Mouse (Mus musculus) layer of hippocampus, adult 9-11 months (tissue): Measurements from ENCODE around the gene Gm42906.
A peak's percentile ranks its signal among the peaks of the same experiment; 100 is the strongest.

Source experiments
- DNase-seq: peaks from one replicate; pipeline ENCODE4 v3.0.0; 2022

Gm42906 gene

DNA sequence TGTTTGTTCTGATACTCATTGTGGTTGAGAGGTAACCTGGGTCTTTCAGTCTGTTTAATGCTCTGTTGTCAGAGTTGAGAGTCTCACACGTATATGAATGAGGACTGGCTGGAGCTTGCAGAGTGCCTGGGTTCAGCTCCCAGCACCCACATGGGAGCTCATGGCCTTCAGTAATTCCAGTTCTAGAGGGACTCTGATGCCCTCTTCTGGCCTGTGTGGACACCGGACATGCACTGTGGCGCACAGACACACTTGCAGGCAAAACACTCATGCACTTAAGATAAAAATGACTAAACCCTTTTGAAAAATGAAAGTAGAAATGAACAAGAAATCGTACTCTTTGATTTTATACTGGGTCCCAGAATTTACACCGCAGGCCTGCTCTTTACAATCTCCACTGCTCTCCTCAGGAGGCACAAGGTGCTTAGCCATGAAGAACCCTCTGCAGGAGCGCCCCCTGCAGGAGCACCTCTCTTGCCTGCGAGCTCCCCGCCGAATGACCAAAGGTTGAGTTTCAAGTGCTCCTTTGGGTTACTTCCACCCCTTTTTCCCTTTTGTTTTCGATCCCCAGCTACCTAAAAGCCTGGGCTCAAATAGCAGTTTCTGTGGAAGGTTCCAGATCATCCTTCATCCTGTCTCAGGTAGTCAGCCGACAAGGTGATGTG lies 372.4 kb downstream of the Gm42906 start:
- no peak for DNase-seq

DNA sequence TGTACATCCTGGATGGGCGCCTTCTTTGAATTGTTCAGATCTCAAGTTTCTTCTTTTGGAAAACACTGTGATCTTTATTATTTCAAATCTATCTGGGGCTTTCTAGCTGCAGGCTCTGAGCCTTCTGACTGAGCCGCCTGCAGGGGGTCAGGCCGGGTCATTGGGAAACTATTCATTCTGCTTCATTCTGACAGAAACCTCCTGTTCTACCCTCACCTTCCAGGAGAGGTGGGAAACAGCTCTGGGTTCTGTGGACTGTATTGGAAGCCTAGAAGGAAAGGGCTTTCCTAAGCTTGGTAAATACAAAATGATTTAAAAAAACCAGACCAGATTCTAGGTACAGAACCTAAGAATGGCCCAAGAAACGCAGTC lies 373.2 kb downstream of the Gm42906 start:
- DNase-seq = no peak

DNA sequence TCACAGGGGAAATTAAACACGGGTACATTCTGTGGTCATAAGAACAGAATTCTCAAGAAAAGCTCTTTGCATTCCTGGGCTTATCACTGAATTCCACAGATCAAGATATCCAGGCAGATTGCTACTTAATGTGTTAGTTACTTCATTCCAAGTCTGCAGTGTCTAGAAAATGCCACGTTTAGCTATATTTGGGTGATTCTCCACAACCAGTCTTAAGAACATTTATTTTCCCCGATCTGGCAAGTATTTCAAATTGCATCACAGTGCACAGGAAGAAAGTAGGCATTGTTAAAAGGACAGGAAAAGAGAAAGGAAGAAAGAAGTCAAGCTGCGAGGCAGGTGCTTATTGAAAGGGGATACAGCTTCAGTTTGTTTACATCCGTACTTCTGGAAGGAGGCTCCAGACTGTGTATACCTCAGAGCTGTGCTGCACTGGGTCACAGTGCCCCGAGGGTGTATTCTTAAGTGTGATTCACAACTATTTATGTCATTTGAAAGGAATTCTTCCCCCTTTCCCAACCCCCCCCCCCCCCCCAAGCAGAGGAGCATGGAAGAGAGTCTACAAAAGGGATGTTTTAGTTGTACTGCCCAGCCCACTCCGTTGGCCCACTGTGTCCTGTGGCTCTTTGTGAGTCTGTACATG lies 373.7 kb downstream of the Gm42906 start:
- peak; percentile 25 for DNase-seq

DNA sequence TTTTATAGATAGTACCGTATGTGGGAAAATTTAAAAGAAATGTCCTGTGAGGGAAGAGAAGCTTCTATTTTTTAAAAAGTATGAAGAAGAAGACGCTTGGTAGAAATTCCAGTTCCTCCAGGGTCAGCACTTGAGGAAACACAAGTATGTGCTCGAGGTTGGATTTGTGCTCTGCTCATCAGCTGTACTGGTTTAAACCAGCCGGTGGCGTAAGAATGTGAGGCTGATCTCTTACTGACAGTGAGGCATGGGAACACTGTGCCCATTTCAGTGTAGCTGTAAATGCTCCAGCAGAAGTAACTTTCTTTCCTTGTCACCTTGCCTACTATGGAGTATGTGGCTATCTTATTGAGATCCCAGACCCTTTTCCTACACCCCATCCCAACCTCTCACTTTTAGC lies 374.8 kb downstream of the Gm42906 start:
- DNase-seq = no peak

DNA sequence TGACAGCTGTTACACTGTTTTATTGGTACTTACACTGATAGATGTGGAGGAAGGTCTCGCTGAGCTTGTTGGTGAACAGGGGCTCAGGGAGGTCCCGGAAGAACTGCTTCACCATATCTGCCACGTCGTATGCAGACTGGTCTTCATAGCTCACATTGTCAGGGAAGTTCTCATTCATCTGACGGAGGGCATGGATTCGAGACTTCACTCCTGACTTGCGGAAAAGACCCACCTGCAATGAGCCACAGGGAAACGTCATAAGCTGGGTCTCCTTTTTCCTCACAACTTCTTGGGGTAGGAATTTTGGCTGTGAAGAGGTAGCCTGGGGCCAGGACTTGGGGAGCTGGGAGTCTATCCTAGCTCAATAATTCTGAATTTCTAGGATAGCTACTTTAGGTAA lies 375.6 kb downstream of the Gm42906 start:
- no peak for DNase-seq

DNA sequence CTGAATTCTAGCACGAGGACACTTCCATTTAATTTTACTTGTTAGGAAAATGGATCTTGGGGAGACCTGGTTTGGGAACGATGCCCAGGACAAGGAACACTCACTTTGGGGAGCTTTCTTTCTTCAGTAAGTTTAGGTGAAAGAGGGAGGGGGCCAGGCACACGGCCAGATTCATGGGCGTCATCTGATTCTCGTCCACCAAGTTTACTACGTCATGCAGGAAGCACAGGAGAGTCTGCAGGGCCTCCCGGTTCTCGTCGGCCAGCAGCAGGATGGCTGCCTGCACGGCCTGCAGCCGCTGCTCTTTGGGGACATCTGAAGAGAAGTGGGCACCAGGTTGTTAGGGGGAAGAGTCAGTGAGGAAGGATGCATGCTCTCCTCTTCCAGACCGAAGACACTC lies 380.5 kb downstream of the Gm42906 start:
- DNase-seq = no peak

DNA sequence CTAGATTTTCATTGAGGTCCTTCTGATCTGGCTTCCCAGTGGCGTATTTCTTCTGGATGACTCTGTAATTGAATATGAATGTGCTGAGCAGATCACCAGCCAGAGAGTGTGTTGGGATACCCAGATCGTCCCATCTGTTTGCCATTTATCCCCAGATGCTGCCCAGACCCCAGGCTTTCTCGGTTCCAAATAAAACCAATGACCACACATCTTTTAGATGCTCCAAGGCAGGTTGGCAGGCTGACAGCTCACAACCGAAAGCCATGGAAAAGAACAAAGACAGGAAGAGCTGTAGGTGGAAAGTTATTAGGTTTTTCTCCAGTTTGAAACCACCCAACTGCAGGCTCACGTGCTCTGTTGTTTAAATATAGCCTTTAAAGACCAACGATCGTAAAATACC lies 381.0 kb downstream of the Gm42906 start:
- no peak for DNase-seq

DNA sequence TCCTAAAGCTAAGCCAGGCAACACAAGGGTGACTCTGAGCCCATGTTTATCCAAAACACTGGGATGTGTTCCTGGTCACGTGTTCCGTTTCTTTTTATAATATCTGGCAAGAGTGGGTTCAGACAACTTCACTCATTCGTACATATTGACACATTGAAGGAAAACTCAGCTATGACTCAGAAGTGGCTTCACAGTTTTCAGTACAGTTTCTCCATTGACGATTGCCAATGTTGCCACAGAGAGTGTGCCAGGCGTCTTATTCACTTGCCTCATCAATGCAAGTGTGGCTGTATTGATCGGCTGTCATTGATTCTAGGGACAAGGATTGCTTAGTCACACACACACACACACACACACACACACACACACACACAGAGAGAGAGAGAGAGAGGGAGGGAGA lies 381.8 kb downstream of the Gm42906 start:
- DNase-seq = peak; percentile 53

DNA sequence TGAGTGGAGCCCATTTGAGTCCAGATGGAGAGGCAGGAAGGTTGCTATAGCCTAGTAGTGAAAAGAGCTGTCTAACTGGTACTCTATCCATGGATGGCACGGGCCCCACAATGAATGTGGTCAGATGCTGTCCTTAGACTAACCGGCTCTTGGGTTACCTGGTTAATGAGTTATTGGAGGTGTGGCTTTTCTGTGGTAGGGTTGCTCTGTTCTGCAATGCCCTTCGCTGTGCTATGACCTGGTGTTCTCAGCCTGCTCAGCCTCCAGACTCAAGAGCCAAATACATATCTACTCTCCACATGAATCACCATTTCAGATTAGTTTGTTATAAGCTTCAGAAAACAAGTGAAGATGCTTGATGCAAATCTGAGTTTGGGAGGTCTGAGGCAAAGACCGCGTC lies 385.1 kb downstream of the Gm42906 start:
- DNase-seq = no peak

DNA sequence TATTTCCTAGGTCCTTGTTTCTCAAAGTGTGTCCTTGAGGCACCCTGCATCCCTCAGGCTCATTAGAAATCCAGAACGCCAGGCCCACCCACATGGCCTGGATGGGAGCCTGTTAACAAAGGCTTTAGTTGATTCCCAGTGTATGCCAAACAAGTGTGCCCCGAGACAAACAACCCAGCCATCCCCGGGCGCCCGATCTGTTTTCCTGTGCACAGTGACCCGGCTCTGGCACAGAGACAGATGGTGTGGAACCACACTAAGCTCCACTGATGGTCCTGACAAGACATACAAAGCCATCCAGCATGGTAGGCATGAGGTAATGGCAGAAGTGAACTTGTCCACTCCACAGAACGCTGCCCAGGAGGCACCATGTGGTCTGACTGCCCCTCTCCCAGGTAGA lies 390.1 kb downstream of the Gm42906 start:
- no peak for DNase-seq

DNA sequence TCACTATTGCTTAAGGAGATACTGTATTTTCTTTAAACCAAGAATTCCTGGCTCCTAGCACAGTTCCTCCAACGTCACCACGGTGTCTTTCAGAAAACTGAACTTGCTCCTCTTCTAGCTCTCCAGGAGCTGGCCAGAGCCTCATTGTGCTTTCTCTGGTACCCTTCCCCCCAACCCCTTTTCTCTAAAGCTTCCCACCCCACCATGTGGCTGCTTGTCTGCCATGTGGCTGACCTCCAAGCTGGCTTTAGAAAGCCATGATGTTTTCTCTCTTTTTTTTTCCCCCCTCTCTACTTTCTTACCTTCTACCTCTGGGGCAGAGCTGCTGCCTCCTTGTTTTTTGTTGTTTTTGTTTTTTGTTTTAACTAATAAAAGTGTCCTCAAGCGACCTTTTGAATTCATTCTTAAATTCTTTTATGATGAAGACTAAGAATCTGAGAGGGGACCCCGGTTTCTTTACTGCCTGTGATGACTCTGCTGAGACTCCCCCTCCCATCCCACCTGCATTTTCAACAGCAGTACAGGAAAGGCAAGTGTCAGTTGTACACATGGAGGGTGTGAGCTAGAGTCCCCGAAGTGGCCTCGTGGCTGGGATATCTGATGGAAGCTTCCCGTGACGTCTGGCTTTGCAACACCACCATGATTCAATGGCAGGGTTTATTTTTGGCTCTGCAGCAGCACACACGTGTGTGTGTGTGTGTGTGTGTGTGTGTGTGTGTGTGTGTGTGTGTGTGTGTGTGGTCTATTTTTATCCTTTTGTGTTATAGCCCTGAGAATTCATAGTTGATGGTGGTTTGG lies 393.0 kb downstream of the Gm42906 start:
- no peak for DNase-seq

DNA sequence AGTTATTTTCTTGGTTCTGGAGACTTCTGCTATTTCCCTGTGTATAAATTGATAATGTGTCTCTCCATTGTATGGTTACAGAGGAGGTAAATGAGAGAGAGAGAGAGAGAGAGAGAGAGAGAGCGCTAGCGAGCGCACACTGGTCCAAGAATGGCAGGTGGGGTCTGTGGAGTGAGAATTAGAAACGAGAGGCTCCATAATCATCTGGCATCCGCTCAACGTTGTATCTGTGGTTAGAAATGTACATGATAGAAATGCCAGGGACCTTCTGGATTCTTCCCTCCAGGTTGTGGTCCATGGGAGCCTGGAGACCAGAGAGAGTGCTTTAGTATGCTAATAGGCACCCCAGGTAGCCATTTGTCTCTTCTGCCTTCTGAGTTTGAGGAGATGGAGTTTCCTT lies 399.1 kb downstream of the Gm42906 start:
- DNase-seq = no peak

DNA sequence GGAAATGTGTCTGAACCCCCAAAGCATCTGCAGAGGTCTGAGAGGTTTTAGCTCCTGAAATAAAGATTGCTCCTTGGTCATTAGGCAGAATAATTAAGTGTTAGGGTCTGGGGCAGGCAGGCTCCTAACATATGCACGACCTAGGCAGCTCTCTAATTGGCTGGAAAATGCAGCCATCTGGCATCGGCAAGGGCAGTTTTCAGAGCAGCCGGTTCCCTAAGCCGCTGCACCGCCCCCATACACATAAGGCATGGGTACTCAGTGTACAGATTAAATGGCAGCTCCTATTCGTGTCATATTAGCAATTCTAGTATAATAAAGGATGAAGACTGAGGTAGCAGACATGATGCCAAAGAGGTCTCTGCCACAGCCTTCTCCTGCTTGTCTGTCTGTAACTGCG lies 400.8 kb downstream of the Gm42906 start:
- peak; percentile 66 for DNase-seq

DNA sequence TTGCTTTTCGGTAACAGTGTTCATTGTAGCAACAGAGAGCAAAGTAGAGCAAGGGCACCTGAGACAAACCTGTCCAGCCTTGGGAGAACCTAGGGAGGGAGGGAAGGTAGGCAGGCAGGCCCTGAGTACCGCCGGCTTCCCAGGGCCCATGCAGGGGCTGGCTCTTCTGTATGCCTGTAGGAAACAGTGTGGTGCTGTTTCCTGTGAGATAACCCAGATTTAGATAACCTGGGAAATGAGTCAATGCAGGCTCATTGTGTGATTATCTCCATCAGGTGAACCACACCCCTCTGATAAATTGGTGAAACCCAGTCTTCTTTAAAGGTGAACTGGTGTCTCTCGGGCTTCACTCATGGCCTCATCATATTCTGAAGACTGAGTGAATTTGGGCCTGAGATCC lies 401.9 kb downstream of the Gm42906 start:
- no peak for DNase-seq

DNA sequence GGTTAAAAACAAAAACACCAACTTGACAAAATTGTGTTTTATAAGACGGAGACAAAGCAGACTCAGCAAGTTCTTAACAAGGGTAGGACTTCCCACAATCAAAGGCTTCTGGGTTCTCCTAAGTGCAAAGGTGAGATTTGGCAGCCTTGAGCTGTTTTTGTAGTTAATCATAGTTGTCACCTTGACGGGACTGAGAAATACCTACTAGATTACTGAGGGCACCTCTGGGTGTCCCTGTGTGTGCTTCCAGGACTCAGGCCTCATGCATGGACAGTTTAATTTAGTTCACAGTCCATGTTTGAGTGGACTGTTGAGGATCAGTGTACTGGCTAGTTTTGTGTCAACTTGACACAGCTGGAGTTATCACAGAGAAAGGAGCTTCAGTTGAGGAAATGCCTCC lies 403.5 kb downstream of the Gm42906 start:
- DNase-seq = no peak

DNA sequence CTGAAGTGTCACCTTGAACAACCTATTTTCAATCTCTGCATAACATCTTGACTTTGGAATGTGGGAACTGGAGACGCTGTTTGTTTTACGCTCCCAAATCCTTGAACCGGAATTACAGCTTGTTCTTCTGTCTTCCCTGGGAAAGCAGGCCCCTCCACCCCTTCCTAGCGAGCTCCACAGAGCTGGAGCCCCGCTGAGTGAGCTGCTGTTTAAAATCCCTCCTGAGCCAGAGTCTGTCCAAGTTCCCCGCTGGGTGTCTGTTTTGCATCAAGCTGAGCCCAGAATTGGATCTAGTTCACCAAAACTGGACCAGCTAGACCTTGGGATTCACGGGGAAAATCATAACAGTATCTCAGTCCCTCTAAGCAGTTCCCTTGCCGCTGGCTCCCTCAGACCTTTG lies 404.5 kb downstream of the Gm42906 start:
- peak; percentile 34 for DNase-seq

DNA sequence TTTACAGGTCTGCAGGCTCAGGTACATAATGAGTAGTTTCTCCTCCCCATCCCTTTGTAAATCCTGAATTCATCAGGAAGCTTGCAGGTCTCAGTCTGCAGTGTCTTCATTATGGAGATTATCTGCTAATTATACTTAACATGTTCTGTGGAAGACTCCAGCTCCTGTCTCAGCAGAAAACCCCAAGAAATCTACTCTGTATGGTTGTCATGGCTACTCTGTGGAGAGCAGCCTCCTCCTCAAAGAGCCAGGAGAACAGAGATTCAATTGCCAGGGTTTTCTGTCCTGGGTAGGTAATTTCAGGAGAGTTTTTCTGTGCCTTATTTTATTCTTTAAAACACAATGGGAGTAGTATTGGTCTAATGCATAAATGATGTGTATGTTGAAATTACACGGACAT lies 405.0 kb downstream of the Gm42906 start:
- no peak for DNase-seq

DNA sequence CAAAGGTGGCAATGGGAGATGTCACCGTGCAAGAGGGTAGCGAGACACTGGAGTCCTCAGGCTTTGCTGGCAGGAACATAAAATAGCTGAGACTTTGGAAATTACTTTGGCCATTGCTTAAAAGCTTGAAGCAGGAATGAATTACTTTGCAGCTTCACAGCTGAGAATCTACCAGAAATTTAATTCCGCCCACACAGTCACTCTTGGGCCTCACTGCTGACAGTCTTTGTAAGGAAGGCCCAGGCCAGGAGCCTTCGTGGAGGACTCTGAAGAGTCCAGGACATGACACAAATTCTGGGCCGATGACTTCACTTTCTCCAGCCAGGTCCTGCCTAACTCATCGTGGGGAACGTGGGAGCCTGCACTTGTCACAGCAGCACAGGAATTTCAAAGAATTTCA lies 405.9 kb downstream of the Gm42906 start:
- no peak for DNase-seq

DNA sequence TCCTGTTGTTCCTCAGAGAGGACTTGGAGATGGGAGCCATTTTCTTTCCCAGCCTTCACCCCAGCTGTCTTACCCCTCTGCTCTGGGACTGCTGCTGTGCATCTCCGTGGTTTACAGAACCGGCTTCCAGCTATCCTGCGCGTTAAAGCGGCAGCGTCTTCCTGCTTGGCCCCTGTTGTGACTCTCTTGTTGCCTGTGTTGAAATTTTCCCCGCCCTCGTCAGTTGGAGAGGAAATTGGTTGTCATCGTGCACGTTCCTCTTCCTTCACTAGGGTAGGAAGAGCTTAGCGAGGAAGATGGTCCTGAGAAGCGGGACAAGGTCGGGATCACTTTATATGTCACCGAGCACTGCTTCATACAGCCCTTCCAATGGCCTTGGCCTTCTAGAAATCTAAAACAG lies 407.1 kb downstream of the Gm42906 start:
- DNase-seq = no peak

DNA sequence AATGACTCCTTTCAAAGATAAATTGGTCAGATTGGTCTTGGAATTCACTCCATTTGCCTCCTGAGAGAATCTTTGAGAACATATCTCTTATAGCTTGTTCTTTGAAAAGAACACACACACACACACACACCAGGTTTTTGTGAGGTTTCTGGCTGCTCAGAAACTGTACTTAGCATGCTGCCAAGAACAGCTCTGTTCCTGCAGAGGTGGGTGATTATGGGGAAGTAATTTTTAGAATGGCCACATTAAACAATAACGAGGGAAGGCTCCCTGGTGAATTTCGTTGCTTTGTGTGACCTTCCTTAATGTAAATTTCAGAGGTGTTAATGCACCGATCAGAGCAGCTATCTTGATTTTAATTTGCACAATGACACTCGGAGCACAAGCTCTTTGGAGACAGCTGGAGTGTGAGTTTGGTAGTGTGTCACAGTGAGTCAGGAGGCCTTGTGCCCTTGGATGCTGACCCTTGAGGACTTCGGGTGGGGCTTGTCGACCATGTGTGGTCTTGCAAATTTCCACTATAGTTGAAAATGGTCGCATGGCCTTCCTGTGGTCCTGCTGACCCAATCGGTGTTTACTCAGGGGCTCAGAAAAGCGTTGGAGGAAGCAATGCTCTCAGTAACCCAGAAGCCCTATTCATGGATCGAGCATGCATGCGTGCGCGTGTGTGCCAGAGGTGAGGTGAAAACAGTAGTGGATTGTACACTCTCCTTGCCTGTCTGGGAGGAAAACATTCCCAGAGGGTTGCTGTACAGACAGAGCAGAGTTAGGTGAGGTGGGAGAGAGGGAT lies 407.7 kb downstream of the Gm42906 start:
- no peak for DNase-seq

DNA sequence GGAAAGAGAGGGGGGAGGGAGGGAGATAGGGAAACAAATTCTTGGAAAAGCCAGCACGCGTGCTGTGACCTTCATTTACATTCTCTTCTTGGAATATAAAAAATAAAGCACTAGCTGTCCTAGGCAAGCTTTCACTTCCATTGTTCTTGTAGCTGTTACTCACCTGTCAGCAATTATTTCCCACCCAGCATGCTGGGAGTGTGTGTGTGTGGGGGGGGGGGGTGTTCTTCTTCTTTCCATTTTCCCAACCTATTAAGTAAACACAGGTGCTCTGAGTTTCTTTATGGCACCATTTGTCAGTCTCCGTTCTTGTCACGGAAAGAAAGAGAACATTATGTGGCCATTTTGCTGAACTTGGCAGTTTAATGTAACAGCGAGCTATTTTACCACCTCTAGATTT lies 409.0 kb downstream of the Gm42906 start:
- DNase-seq = no peak

DNA sequence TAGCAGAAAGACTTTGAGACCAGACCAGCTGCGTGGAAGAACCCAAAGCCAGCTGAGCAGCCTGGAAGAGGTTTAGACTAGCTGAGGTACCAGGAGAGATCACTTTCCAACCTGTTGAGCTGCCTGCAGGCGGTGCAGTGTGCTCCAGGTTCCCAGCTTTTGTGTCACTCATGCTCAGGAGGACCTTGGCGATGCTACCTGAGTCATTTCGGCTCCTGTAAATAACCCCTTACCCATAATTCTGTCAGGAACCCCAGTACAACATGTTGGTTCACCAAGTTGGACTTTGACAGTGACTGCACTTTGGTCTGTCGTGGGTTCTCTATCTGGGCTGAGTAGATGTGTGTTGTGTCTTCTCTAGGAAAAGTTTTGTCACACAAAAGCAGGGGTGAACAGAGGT lies 409.5 kb downstream of the Gm42906 start:
- DNase-seq = no peak
